Mouse (Mus musculus) heart, embryonic 12.5 days (tissue): Measurements from ENCODE around the gene Nob1. TPM values are rescaled to one million over a fixed set of nuclear protein-coding genes. Genes with fewer than 3 reads are reported as not detected.

Source experiments
- ATAC-seq: fragments of 200-750 bp; cut with Nextera tagmentation; 2 replicates; pipeline ENCODE4 v1.8.0; 2017; ENCODE audit warnings: moderate TSS enrichment, moderate library complexity; ENCODE audit not compliant: insufficient number of reproducible peaks, low FRiP score
- H3K27ac ChIP-seq: fragments of 300-500 bp; sonication (generic); 2 replicates; pipeline ENCODE4 v1.5.1; 2016; ENCODE audit warnings: mild to moderate bottlenecking, moderate library complexity; ENCODE audit not compliant: poor library complexity, severe bottlenecking
- H3K27me3 ChIP-seq: fragments of 300-500 bp; sonication (generic); replicated peaks from 2 replicates; pipeline ENCODE4 v1.6.1; 2016; ENCODE audit warnings: mild to moderate bottlenecking, moderate library complexity
- H3K36me3 ChIP-seq: fragments of 300-500 bp; sonication (generic); 2 replicates; pipeline ENCODE4 v1.6.1; 2016; ENCODE audit warnings: mild to moderate bottlenecking, moderate library complexity
- H3K4me1 ChIP-seq: fragments of 300-500 bp; sonication (generic); replicated peaks from 2 replicates; pipeline ENCODE4 v1.6.1; 2016; ENCODE audit warnings: mild to moderate bottlenecking
- H3K4me2 ChIP-seq: fragments of 300-500 bp; sonication (generic); 2 replicates; pipeline ENCODE4 v1.6.1; 2016; ENCODE audit warnings: mild to moderate bottlenecking, moderate library complexity
- H3K4me3 ChIP-seq: fragments of 300-500 bp; sonication (generic); 2 replicates; pipeline ENCODE4 v1.5.1; 2016; ENCODE audit warnings: mild to moderate bottlenecking
- H3K9ac ChIP-seq: fragments of 300-500 bp; sonication (generic); 2 replicates; pipeline ENCODE4 v1.6.1; 2016; ENCODE audit warnings: mild to moderate bottlenecking, moderate library complexity
- H3K9me3 ChIP-seq: fragments of 300-500 bp; sonication (generic); replicated peaks from 2 replicates; pipeline ENCODE4 v1.6.1; 2016; ENCODE audit warnings: mild to moderate bottlenecking, moderate library complexity
- WGBS: fragments of 180-500 bp; shearing (Covaris S2); methylation state at CpG from one replicate; pipeline ENCODE4 v1.1.7; 2016; 5-methylcytosine and 5-hydroxymethylcytosine counted together
- polyA plus RNA-seq: library from polyadenylated mRNA; unstranded; fragments of >200 nt; fragmentation: Nextera tagmentation; extraction: Ambion mirVana; gene quantifications from 2 replicates; pipeline ENCODE4 v1.2.1, GENCODE M21; 2016

Gene Nob1
- 47.0 and 50.5 TPM in 2 replicates for polyA plus RNA-seq

DNA sequence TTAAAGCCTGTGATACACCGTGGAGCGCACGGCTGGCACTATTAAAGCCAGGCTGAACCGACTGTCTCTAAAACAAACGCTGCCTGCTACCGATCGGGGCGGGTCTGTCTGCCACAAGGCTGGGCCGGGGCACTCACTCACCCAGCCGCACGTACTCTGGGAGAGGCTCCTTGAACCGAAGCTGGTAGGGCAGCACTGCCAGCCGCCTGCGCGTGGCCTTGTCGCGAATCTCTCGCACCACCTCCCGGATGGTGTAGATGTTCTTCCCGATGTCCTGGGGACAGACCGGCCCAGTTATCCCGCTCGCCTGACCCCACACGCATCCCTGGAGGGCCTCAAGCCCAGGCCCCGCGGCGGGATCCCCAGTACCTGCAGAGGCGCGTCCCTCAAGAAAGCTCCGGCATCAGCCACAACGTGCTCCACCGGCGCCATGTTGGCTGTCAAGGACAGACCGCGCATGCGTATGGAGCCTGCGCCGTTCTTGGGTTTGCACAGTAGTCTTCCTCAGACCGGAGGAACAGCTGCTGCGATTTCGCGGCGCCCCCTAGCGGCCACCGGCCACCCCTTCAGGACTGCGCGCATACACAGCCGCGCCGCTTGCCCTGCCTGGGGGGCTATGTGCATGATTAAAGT, at the start of gene Nob1:
Gene Nob1, minus strand, starts transcription at position 455 of the 633 bp plus-strand sequence.
- H3K36me3 ChIP-seq = peaks cover 27% of the 10 kb centered on the region
- under 1% methylated on average over 50 of the region's 50 CpGs for WGBS
- no peaks in the 10 kb centered on the region for H3K9me3 ChIP-seq
- H3K4me2 ChIP-seq = peak within 1 kb of the TSS; percentile 83
- peak within 1 kb of the TSS; percentile 13; the same call in 1 of the 2 replicates for H3K27ac ChIP-seq
- peaks cover 11% of the 10 kb centered on the region; the same call in 1 of the 2 replicates for H3K4me1 ChIP-seq
- peaks cover 4% of the 10 kb centered on the region; the same call in 1 of the 2 replicates for H3K27me3 ChIP-seq
- H3K4me3 ChIP-seq = peak within 1 kb of the TSS; percentile 89
- ATAC-seq = peak; percentile 96
- H3K9ac ChIP-seq = peak within 1 kb of the TSS; percentile 83

DNA sequence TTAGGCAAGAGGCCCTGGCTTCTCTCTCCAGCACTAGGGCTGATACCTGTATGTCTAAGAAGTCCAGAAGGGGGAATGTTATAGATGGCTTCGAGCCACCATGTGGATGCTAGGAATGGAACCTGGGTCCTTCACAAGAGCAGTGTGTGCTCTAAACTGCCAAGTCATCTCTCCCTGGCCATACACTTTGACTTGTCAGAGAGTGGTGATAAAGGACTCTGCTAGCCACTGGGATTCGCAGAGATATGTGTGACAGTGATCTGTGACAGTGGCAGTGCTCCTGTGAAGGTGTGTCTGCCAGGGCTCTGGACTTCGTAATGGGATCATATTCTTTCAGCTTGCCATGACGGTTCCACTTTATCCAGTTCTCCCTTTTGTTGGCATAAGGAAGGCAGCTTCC, 48.5 kb upstream of the Nob1 start:
- no peak for ATAC-seq
- no peaks in the 10 kb centered on the region for H3K9me3 ChIP-seq
- H3K4me1 ChIP-seq = peaks cover 10% of the 10 kb centered on the region; the same call in 1 of the 2 replicates
- no peak overlapping the region for H3K27ac ChIP-seq
- WGBS = 53% methylated on average over 4 of the region's 4 CpGs
- H3K4me3 ChIP-seq = no peak overlapping the region
- H3K36me3 ChIP-seq = peaks cover 12% of the 10 kb centered on the region; the same call in 1 of the 2 replicates
- no peak overlapping the region for H3K9ac ChIP-seq
- no peak overlapping the region for H3K4me2 ChIP-seq
- no peaks in the 10 kb centered on the region for H3K27me3 ChIP-seq

DNA sequence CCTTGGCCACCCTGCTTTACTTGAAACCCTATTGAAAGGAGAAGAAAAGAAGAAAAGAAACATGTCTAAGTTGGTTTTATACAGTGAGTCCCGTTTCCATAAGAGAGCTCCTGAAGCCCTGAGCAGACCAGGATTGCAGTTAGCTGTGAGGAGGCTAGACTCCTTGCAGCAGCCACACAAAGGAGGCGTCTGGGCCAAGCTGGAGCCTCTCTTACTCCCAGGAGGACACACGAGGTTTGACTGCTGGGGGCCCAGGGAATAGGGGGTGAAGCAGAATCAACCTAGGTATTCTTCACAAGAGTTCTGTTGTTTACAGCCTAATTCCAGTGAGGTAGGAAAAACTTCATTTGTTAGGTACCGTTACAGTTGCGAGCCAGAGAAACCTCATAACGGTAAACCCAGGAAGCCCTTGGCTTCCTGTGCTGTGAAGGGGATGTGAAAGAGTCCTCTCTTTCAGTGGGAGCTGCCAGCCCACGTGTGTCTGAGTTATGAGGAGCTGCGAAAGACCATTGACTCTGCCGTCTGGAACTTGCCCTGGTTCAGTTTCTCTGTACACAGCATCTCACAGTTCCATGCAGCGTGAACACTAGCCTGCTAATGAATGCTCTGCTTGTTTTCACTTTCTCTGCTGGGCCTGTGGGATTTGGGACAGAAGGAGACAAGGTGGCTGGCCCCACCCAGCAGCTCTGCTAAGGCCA, 47.7 kb upstream of the Nob1 start:
- no peak overlapping the region for H3K4me3 ChIP-seq
- 60% methylated on average over 10 of the region's 10 CpGs for WGBS
- no peak overlapping the region for H3K9ac ChIP-seq
- peaks cover 15% of the 10 kb centered on the region; the same call in 1 of the 2 replicates for H3K36me3 ChIP-seq
- peaks cover 10% of the 10 kb centered on the region; the same call in 1 of the 2 replicates for H3K4me1 ChIP-seq
- H3K27me3 ChIP-seq = no peaks in the 10 kb centered on the region
- H3K4me2 ChIP-seq = no peak overlapping the region
- no peak overlapping the region for H3K27ac ChIP-seq
- ATAC-seq = peak; percentile 25; the same call in 1 of the 2 replicates
- no peaks in the 10 kb centered on the region for H3K9me3 ChIP-seq

DNA sequence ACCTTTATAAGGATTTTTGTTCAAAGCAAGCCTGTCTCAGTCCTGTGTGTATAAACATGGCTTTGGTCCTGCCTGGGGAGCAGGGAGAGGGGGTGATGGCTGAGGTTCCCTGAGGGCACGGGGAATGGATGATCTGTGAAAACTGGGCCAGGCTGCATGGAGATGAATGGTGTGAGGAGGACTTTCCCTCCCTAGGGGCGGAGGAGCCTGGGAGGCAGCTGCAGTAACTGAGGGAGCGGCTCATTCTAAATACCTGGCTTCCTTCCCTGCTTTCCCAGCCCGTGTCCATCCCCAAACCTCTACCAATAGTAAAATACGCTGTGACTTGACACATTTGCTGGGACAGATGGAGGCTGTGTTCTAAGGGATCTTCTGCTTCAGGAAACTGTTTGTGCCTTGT, 45.5 kb upstream of the Nob1 start:
- H3K36me3 ChIP-seq = peaks cover 30% of the 10 kb centered on the region
- no peaks in the 10 kb centered on the region for H3K27me3 ChIP-seq
- no peak overlapping the region for H3K4me3 ChIP-seq
- 80% methylated on average over 5 of the region's 5 CpGs for WGBS
- no peak overlapping the region for H3K4me2 ChIP-seq
- no peak overlapping the region for H3K9ac ChIP-seq
- ATAC-seq = no peak
- H3K9me3 ChIP-seq = no peaks in the 10 kb centered on the region
- H3K4me1 ChIP-seq = peaks cover 10% of the 10 kb centered on the region; the same call in 1 of the 2 replicates
- H3K27ac ChIP-seq = no peak overlapping the region

DNA sequence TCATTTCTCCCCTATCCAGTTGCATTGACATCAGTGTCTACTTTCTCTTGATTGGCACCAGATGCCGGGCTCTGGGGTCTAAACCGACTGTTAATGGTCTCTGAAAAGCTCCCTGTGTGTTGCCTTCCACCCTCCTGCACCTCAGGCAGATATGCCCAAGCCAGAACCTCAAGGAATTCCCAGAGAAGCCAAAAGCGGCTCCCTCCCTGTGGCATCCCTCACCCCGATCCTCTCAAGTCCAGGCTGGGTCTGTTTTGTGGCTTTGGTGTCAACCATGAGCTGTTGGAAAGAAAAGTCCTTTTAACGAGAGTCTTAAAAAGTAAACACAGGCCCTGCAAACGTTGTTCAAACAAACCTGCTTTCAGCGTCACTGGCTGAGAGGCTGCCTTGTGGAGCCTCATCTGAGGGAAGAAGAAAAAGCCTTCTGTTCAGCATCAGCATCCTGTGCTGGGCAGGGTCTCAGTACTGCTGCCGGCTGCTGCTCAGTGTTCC, 44.0 kb upstream of the Nob1 start:
- Histone ChIP-seq H3K27me3 (no peaks in the 10 kb centered on the region), H3K4me1 (peaks cover 10% of the 10 kb centered on the region; the same call in 1 of the 2 replicates), H3K9ac (no peak overlapping the region), H3K4me3 (no peak overlapping the region), H3K27ac (no peak overlapping the region; the same call in 1 of the 2 replicates), H3K9me3 (no peaks in the 10 kb centered on the region), H3K36me3 (peaks cover 28% of the 10 kb centered on the region), H3K4me2 (no peak overlapping the region)
- 44% methylated on average over 8 of the region's 8 CpGs for WGBS
- no peak for ATAC-seq

DNA sequence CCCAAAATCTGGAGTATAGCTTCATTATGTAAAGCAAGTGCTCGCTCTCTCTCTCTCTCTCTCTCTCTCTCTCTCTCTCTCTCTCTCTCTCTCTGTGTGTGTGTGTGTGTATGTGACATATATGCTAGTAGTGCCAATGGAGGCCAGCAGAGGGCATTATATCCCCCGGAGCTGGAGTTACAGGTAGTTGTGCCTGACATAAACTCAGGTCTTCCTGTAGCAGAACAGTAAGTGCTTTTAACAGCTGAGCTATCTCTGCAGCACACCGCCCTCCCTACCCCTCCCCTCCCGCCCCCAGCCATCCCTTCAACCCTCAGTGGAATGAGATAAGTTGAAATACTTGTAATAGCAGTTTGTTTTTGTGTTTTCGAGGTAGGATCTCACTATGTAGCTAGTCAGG, 41.8 kb upstream of the Nob1 start:
- Histone ChIP-seq H3K9me3 (no peaks in the 10 kb centered on the region), H3K4me1 (no peaks in the 10 kb centered on the region), H3K27me3 (no peaks in the 10 kb centered on the region), H3K36me3 (peaks cover 32% of the 10 kb centered on the region), H3K9ac (no peak overlapping the region), H3K4me3 (no peak overlapping the region), H3K4me2 (no peak overlapping the region), H3K27ac (no peak overlapping the region)
- WGBS = 85% methylated on average over 5 of the region's 5 CpGs
- no peak for ATAC-seq

DNA sequence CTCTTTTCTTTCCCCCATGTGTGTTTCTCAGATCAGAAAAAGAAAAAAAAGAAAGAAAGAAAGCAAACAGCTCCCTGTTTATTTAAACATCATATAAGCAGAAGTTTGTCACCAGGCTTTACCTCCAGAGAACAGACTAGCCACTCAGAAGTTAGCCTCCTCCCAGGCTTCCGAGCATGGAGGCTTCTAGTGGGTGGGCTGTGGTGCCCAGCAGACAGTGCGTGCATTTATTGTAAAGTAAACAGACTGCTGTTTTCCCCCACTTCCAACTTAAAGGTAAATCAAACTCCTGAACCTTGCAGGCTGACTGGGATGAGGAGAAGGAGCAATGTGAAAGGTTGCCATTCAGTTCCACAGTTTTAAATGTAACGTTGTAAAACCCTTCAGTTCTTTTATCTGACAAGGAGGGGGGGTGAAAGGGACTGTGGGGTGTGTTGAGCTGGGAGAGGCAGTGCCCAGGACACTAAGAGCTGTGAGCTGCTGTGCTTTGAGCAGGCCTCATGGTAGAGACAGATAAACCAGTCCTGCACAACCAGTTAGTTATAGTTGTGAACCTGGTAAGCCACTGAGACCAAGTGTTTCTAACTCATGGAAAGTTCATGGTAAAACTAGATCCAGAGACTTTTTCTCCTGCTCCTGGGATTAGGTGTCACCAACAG, 40.6 kb upstream of the Nob1 start:
- H3K27me3 ChIP-seq = no peaks in the 10 kb centered on the region
- H3K27ac ChIP-seq = no peak overlapping the region
- H3K4me3 ChIP-seq = no peak overlapping the region
- 58% methylated on average over 3 of the region's 3 CpGs for WGBS
- H3K4me1 ChIP-seq = no peaks in the 10 kb centered on the region
- no peaks in the 10 kb centered on the region for H3K9me3 ChIP-seq
- no peak overlapping the region for H3K9ac ChIP-seq
- H3K4me2 ChIP-seq = no peak overlapping the region
- H3K36me3 ChIP-seq = peaks cover 40% of the 10 kb centered on the region
- no peak for ATAC-seq

DNA sequence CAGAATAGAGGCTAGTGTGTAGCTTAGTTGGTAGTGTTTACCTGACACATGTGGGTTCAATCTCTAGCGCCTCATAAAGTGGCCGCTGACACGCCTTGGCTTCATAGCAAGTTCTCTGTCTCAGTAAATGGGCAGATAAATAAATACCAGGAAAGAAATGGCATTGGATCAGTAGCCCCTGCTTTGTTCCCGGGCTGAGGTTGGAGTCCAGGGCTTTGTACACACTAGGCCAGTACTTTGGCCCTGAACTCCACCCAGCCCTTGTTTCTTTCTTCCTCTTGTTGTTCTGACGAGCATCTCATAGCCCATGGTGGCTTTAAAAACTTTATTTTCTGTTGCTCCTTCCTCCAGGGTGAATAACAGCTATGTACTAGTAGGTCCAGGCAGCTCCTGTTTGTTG, 37.6 kb upstream of the Nob1 start:
- Histone ChIP-seq H3K4me2 (no peak overlapping the region), H3K27ac (no peak overlapping the region), H3K4me3 (no peak overlapping the region), H3K9me3 (no peaks in the 10 kb centered on the region), H3K4me1 (peaks cover 1% of the 10 kb centered on the region; the same call in 1 of the 2 replicates), H3K36me3 (peaks cover 52% of the 10 kb centered on the region), H3K9ac (no peak overlapping the region), H3K27me3 (no peaks in the 10 kb centered on the region)
- 89% methylated on average over 5 of the region's 5 CpGs for WGBS
- ATAC-seq = no peak

DNA sequence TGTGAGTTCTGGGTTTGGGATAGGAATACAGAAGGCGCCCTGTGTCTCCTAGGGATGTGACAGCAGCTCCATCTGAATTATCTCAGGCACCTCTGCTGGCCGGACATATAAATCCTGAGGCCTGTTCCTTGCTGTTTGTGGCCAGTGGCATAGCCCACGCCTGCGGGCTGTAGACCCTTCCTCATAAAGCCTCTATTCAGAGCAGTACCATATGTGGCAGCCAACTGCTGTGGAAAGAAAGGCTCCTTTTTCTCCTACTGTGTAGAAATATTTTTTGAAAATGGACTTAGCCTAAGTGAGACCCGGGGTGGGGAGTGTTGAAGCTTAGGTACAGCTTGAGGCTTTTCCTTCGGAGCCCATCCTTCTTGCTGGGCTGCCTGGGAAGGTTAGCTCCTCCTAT, 33.4 kb upstream of the Nob1 start:
- Histone ChIP-seq H3K4me1 (peaks cover 4% of the 10 kb centered on the region; the same call in 1 of the 2 replicates), H3K27ac (no peak overlapping the region), H3K4me2 (no peak overlapping the region), H3K27me3 (no peaks in the 10 kb centered on the region), H3K9ac (no peak overlapping the region), H3K9me3 (no peaks in the 10 kb centered on the region), H3K36me3 (peaks cover 44% of the 10 kb centered on the region), H3K4me3 (no peak overlapping the region)
- WGBS = 84% methylated on average over 6 of the region's 6 CpGs
- ATAC-seq = no peak

DNA sequence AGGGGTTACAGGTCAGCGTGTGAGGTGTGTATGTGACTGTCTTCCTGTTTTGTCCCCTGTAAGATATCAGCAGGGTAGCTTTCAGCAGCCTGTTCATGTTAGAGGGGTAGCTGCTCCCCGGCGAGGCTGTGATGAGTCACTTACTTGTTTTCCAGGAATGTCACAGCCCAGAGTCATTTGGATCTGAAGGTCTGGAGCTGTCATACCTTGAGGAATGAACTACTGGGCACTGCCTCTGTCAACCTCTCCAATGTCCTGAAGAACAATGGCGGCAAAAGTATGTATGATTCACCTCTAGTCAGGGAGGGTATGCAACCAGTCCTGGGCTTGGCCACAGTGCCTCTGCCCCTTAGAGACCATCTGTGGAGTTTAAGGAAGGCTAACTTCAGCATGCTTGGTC, 32.9 kb upstream of the Nob1 start:
- Histone ChIP-seq H3K36me3 (peaks cover 46% of the 10 kb centered on the region), H3K4me2 (no peak overlapping the region), H3K27ac (no peak overlapping the region), H3K9ac (no peak overlapping the region), H3K4me1 (peaks cover 4% of the 10 kb centered on the region; the same call in 1 of the 2 replicates), H3K27me3 (no peaks in the 10 kb centered on the region), H3K9me3 (no peaks in the 10 kb centered on the region), H3K4me3 (no peak overlapping the region)
- no peak for ATAC-seq
- WGBS = 49% methylated on average over 4 of the region's 4 CpGs

DNA sequence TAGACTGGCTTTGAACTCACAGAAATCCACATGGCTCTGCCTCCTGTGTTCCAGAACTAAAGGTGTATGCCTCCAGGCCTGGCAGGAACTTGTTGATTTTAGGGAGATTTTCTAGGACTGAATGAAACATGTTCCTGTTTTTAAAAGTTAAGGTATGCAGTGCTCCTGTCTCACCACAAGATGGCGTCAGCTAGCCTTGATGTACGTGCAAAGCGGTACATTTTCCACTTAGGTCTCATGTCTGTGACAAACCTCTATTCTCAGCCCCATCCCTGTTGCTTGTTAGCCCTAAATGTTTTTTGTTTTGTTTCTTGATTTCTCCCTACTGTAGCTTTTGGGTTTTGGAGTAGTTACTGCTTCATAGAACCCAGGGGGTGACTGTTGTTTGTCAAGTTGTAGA, 30.4 kb upstream of the Nob1 start:
- Histone ChIP-seq H3K36me3 (peaks cover 34% of the 10 kb centered on the region), H3K27me3 (no peaks in the 10 kb centered on the region), H3K27ac (no peak overlapping the region), H3K4me2 (no peak overlapping the region), H3K4me1 (peaks cover 4% of the 10 kb centered on the region; the same call in 1 of the 2 replicates), H3K9me3 (no peaks in the 10 kb centered on the region), H3K4me3 (no peak overlapping the region), H3K9ac (no peak overlapping the region)
- 13% methylated on average over 3 of the region's 3 CpGs for WGBS
- no peak for ATAC-seq
